Mouse (Mus musculus) common myeloid progenitor, adult 5-6 weeks (primary cell): Measurements from ENCODE around the gene Tango2. TPM values are rescaled to one million over a fixed set of nuclear protein-coding genes. Genes with fewer than 3 reads are reported as not detected.

ENCODE experiments used
- ATAC-seq: replicated peaks from 2 replicates; pipeline ENCODE4 v1.8.0; 2016; ENCODE audit warnings: low read depth, mild to moderate bottlenecking, moderate TSS enrichment, inconsistent platforms; ENCODE audit not compliant: poor library complexity, severe bottlenecking
- total RNA-seq: library from RNA; stranded (forward); fragments of 200-1000, 187-1606 nt; gene quantifications from 2 replicates; pipeline ENCODE4 v1.2.3, GENCODE M21; 2017

Tango2 gene
- total RNA-seq, 1 experiment from 2014 or later: 14.9 TPM

- ATAC-seq: no peak
Measured at GRCm38 (mm10) chr16:18383756-18384155, 35.9 kb upstream of the Tango2 start.

DNA sequence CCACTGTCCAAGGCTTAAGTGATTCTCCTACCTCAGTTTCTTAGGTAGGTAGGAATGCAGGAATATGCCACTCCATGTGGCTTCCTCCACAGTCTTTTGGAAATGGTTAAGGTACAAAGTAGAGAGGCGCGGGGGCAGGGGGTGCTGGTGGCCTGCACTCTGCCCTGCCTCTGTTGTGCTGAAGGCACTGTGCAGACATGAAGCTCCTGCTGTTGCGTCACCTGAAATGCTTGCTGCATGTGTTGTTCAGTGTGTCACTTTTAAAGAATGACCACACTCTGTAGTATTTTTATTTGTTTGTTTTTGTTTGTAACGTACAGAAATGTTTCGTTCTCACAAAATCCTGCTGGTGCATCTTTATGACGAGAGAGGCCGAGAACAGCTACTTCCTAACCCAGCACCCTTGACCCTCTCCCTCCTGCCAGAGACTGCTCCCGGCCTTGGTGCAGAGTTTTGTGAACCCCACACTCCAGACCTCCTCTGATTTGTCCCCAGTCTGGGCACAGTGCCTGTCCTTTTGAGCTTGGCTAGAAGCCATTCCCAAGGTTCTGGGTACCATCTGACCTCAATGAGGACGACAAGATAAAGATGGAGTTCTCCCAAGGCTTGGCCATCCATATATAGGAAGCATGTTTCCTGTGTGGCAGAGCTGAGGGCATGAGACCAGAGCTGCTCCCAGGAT is 35.3 kb upstream of the Tango2 start:
- ATAC-seq: no peak

GRCm38 (mm10) chr16:18381621-18382258 is 33.8 kb upstream of the Tango2 start:
- ATAC-seq: no peak

GRCm38 (mm10) chr16:18380495-18381063 is 32.7 kb upstream of the Tango2 start:
- no peak for ATAC-seq

GRCm38 (mm10) chr16:18379338-18380001 is 31.6 kb upstream of the Tango2 start:
- no peak for ATAC-seq

DNA sequence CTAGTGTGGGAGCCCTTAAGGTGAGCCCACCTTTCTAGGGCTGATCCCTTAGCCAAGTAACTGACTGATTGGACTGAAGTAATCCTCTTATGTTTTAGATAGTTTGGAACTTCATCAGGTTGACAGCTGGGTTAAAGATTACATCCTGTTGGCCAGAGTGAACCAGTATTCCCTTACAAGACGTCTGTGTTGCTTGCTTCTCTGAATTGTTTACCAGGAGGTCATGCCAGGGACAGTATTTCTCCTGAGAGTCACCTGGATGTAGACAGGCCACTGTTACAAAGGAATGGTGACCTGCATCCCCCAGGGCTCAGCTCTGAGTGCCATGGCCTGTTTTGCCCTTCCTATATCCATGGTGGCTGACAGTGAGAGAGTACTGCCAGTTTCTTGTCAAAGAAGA is 30.6 kb upstream of the Tango2 start:
- no peak for ATAC-seq

GRCm38 (mm10) chr16:18377203-18377602 is 29.3 kb upstream of the Tango2 start:
- peak; percentile 30 for ATAC-seq

- peak; percentile 36; the same call in 1 of the 2 replicates for ATAC-seq
Measured at GRCm38 (mm10) chr16:18376297-18376954, 28.5 kb upstream of the Tango2 start.

DNA sequence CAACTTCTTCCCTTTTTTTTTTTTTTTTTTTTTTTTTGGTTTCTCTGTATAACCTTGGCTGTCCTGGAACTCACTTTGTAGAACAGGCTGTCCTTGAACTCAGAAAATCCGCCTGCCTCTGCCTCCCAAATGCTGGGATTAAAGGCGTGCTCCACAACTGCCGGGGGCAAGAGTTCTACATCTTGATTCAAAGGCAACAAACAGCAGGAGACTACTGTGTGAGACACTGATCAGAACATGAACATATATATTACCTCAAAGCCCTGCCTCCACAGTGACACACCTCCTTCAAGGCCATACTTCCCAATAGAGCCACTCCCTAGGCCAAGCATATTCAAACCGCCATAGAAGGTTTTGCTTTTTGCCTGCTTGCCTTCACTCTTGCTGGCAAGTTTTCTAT is 25.7 kb upstream of the Tango2 start:
- no peak for ATAC-seq

GRCm38 (mm10) chr16:18370197-18370596 is 22.3 kb upstream of the Tango2 start:
- ATAC-seq: no peak

- no peak for ATAC-seq
Measured at GRCm38 (mm10) chr16:18366849-18367248, 18.9 kb upstream of the Tango2 start.

- ATAC-seq: no peak
Measured at GRCm38 (mm10) chr16:18362948-18363347, 15.0 kb upstream of the Tango2 start.

DNA sequence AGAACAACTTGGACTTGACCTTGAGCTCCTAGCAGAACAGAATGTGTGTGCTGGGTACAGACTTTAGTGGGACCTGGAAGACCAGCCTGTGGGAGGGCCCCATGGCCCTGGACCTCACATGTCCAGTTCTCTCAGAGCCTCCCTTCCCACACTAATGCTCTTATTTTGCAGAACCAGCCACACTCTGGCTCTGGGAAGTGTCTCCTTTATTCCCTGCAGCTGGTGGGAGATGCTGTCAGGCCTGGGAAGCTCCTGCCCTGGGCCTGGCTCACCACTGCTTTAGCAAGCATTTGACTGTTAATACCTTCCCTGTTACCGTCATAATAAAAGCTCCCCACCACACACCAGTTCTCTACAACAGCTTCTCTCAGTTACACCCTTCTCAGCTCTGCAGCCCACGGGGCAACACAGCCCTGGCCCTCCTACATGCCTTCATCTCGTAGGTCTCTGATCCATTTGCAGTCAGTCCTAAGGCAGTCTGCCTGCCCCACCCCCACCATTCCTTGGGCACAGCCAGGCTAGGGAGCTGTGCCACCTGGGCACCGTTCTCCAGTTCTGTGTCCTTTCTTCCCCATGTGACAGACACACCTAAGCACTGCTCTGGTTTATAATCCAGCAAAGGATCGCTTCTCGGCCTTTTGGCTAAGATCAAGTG is 12.4 kb upstream of the Tango2 start:
- ATAC-seq: no peak

DNA sequence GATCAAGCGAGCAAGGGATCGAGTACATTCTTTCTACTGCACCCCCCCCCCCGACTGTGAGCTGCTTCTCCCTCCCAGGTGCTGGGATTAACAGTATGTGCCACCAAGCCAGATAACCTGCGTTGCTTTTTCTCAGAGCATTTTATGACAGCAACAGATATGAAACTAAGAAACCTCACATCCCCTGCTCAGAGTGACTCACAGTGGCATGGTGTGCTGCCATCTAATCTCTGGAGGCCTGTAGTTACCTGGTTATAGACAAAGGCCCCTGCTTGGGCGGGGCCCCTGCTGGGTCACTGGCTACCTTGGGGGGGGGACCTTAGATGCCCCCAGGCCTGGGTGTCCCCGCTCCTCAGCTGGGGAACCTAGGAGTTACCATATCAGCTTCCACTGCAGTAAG is 10.1 kb upstream of the Tango2 start:
- no peak for ATAC-seq

- no peak for ATAC-seq
Measured at GRCm38 (mm10) chr16:18356961-18357360, 9.1 kb upstream of the Tango2 start.

- peak; percentile 55 for ATAC-seq
Measured at GRCm38 (mm10) chr16:18353106-18353505, 5.2 kb upstream of the Tango2 start.

DNA sequence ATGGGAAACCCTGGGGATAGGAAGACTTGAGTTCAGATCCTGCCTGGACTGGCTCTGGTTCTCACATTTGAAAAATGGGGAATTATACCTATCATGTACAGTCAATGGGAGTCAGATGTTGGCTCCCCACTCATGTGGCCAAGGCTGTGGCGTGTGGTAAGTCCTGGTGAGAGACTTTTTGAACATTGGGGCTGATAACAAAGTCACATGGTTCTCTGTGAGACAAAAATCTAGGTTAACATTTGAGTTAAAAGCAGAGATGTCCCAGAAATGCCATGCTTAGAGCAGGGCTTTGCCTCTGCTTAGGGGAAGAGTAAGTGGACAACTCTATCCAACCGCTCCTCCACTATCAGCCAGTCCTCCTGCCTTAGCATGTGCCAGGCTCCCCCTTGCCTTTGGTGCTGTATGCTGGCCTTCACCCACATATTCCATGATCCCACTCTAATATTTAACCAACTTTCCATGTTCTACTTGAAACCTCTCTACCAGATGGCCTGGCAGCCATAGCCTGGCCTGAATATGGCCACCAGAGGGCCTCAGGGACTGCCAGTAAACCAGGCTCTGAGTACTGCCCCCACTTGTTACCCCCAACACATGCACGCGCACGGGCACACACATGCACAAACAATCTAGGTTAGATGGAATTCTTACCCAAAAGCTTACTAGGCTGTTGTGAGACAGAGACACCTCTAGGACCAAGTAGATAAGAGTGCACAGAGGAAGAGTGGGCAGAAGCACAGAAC is 3.6 kb upstream of the Tango2 start:
- 0 out of 2 replicates have a peak, but pooled peaks have one; percentile 27 for ATAC-seq

- no peak for ATAC-seq
Measured at GRCm38 (mm10) chr16:18349761-18350325, 1.9 kb upstream of the Tango2 start.

GRCm38 (mm10) chr16:18348601-18349175 is 785 bp upstream of the Tango2 start:
- no peak for ATAC-seq
